Mouse (Mus musculus) C2C12 (cell line): ENCODE results near the gene Golga4.

Experiments
- CTCF ChIP-seq: IDR thresholded peaks from one replicate; pipeline ENCODE4 v1.5.1; 2011; ENCODE audit not compliant: control insufficient read depth, insufficient read depth, insufficient read length
- MAX ChIP-seq: IDR thresholded peaks from one replicate; pipeline ENCODE4 v1.6.1; 2011; ENCODE audit warnings: mild to moderate bottlenecking, control low read depth

DNA sequence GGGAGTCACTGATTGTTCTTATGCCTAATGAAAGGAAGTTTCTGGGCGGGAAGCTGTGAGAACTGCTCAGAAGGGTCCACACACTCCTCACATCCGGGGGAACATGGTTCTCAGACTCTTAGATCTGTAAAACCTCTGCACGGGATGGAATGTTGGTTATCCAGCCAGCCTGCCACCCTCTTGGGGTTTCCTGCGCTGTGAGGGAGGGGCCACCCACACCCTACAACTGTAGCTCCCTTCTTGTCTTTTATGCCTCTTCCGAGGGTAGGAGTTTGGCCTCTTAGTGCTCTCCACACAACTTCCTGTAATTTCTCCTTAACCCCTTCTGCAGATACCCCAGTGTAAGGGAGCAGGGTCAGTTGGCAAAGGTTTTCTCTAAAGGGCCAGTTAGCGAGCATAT, 76.7 kb downstream of the Golga4 start:
- TF ChIP-seq CTCF (no peak), MAX (no peak)
